ENCODE assay signal across 8 mouse cellular contexts in genomic region chr3:107517631-107518108, GRCm38 (mm10). TPM values are rescaled to one million over a fixed set of nuclear protein-coding genes. Genes with fewer than 3 reads are reported as not detected.
DNase-seq lines count a peak whose midpoint lies in the region; ATAC-seq and TF ChIP-seq lines count a peak whose summit lies in the region.

Slc6a17 (minus strand) TSS chr3:107518018.

- no peak for TF ChIP-seq POLR2A in limb, embryonic 14.5 days (IDR thresholded peaks at IDR 0.05; ENCODE audit: borderline replicate concordance, extremely low read depth, insufficient read depth, insufficient read length)
- TF ChIP-seq POLR2A in olfactory bulb, adult 2 months (IDR thresholded peaks at IDR 0.05; ENCODE audit: insufficient read depth, low read depth, low read length), result peak; percentile 88

- peaks cover 88% of the 10 kb centered on the region for H3K27me3 ChIP-seq in megakaryocyte, embryonic 14.5 days (replicated peaks)
- H3K27me3 ChIP-seq in limb, embryonic 14.5 days (ENCODE audit: control insufficient read depth, insufficient read depth, low read length), result peaks cover 30% of the 10 kb centered on the region; the same call in 1 of the 2 replicates

- WGBS in limb, embryonic 14.5 days, result under 1% methylated on average over 49 of the region's 68 CpGs
- under 1% methylated on average over 68 of the region's 68 CpGs for WGBS in olfactory bulb, adult 2 months

- H3K9me3 ChIP-seq in megakaryocyte, embryonic 14.5 days, result no peaks in the 10 kb centered on the region
- H3K9me3 ChIP-seq in limb, embryonic 14.5 days (ENCODE audit: control insufficient read depth, low read length), result no peaks in the 10 kb centered on the region

- H3K36me3 ChIP-seq in megakaryocyte, embryonic 14.5 days (replicated peaks; ENCODE audit: low read length), result no peaks in the 10 kb centered on the region
- H3K36me3 ChIP-seq in limb, embryonic 14.5 days (ENCODE audit: control insufficient read depth, insufficient read depth, low read length), result no peaks in the 10 kb centered on the region

- peak within 1 kb of the TSS; percentile 53 for H3K4me3 ChIP-seq in megakaryocyte, embryonic 14.5 days (replicated peaks)
- peak within 1 kb of the TSS; percentile 64 for H3K4me3 ChIP-seq in limb, embryonic 14.5 days (replicated peaks; ENCODE audit: low read length)
- H3K4me3 ChIP-seq in olfactory bulb, adult 2 months (ENCODE audit: insufficient read depth, low read depth, low read length), result peak within 1 kb of the TSS; percentile 81

- H3K9ac ChIP-seq in limb, embryonic 14.5 days (ENCODE audit: low read depth, low read length, severe bottlenecking), result peak within 1 kb of the TSS; percentile 74

- peaks cover 8% of the 10 kb centered on the region for H3K4me1 ChIP-seq in megakaryocyte, embryonic 14.5 days
- H3K4me1 ChIP-seq in limb, embryonic 14.5 days (ENCODE audit: control insufficient read depth, insufficient read depth, low read length), result peaks cover 9% of the 10 kb centered on the region
- peaks cover 15% of the 10 kb centered on the region for H3K4me1 ChIP-seq in olfactory bulb, adult 2 months (ENCODE audit: control insufficient read depth, insufficient read depth, low read length)

- H3K27ac ChIP-seq in limb, embryonic 14.5 days (replicated peaks; ENCODE audit: low read depth, low read length), result peak within 1 kb of the TSS; percentile 65
- H3K27ac ChIP-seq in olfactory bulb, adult 2 months (ENCODE audit: insufficient read depth, low read depth, low read length), result peak within 1 kb of the TSS; percentile 83

- H3K4me2 ChIP-seq in limb, embryonic 14.5 days (replicated peaks; ENCODE audit: low read depth, low read length, severe bottlenecking), result peak within 1 kb of the TSS; percentile 98

- no peak for ATAC-seq in megakaryocyte, adult 5-6 weeks (ENCODE audit: poor library complexity, severe bottlenecking)
- peak; percentile 86 for ATAC-seq in limb, embryonic 14.5 days (ENCODE audit: low FRiP score, low read depth)
- no peak for ATAC-seq in inflammation-experienced regulatory T-cells, adult 6 months

- DNase-seq in cerebellum, postnatal 25 days, result peak; percentile 93 to 95
- DNase-seq in frontal cortex, postnatal 25 days (ENCODE audit: low spot score in 2 of 2), result peak; percentile 68 to 70
- DNase-seq in kidney, adult 8-10 months, result peak; percentile 30 to 44
- peak; percentile 54 for DNase-seq in limb, embryonic 14.5 days (ENCODE audit: low spot score)

- TF ChIP-seq CTCF in olfactory bulb, adult 2 months (IDR thresholded peaks at IDR 0.05; ENCODE audit: insufficient read depth, low read depth, low read length), result no peak

RNA-seq across cellular contexts. Expression of gene Slc6a17, which starts in this region (rescaled TPM):
- not detected in 2 replicates for polyA plus RNA-seq in megakaryocyte, embryonic 14.5 days (2012; ENCODE audit: insufficient read depth, low replicate concordance)
- not detected in 2 replicates for total RNA-seq in megakaryocyte, adult 5-6 weeks (2015)
- total RNA-seq in megakaryocyte, adult 5-6 weeks (2017), result not detected in 2 replicates
- polyA plus RNA-seq in limb, embryonic 14.5 days (2012; rRNA removed), result 18.2 and 22.8 TPM in 2 replicates
- 6.4 and 9.5 TPM in 2 replicates for polyA plus RNA-seq in limb, embryonic 14.5 days (2014; fragmentation: Nextera tagmentation; extraction: Ambion mirVana)
- 351 TPM in 1 of 2 replicates, not detected in the other for polyA plus RNA-seq in olfactory bulb, adult 2 months (2012; ENCODE audit: insufficient read depth, insufficient read length, low replicate concordance, missing spikeins)
- polyA plus RNA-seq in inflammation-experienced regulatory T-cells, adult 6 months (2017; shearing (Covaris generic)), result not detected

Comparison
In these comparisons a context has a peak if more than half of its experiments do, and no peak if none do; other contexts are left out.
1. DNase-seq: peak in every context shown above with its lines; median percentile 94 in cerebellum, postnatal 25 days; 69 in frontal cortex, postnatal 25 days; 54 in limb, embryonic 14.5 days; 37 in kidney, adult 8-10 months.